ENCODE assay signal across 8 mouse cellular contexts in genomic region chr6:117687045-117687444, GRCm38 (mm10).
DNase-seq lines count a peak whose midpoint lies in the region; ATAC-seq and TF ChIP-seq lines count a peak whose summit lies in the region.

No protein-coding gene starts in this region.

- no peaks in the 10 kb centered on the region for H3K9me3 ChIP-seq in kidney, embryonic 14.5 days (ENCODE audit: control insufficient read depth, low read length)
- no peaks in the 10 kb centered on the region for H3K9me3 ChIP-seq in ES-Bruce4 (replicated peaks; ENCODE audit: control insufficient read depth, insufficient read depth, low read length, poor library complexity, severe bottlenecking)

- H3K9ac ChIP-seq in kidney, embryonic 14.5 days (ENCODE audit: low read depth, low read length): no peak overlapping the region
- no peak overlapping the region for H3K9ac ChIP-seq in ES-Bruce4 (ENCODE audit: low read depth, poor library complexity, severe bottlenecking)

- H3K27ac ChIP-seq in kidney, adult 2 months (ENCODE audit: insufficient read depth, low read depth, low read length): no peak overlapping the region
- H3K27ac ChIP-seq in kidney, embryonic 14.5 days (ENCODE audit: low read depth, low read length): no peak overlapping the region
- H3K27ac ChIP-seq in ES-Bruce4 (ENCODE audit: insufficient read depth, low read length): no peak overlapping the region

- TF ChIP-seq EP300 in ES-Bruce4 (IDR thresholded peaks at IDR 0.05; ENCODE audit: insufficient read depth, low read depth, low read length): no peak

- TF ChIP-seq POLR2A in kidney, adult 2 months (IDR thresholded peaks at IDR 0.05; ENCODE audit: low read depth, low read length): no peak
- no peak for TF ChIP-seq POLR2A in ES-Bruce4 (IDR thresholded peaks at IDR 0.05; ENCODE audit: insufficient read depth, low read length)

- ATAC-seq in kidney, embryonic 14.5 days (ENCODE audit: low FRiP score, low TSS enrichment): no peak
- ATAC-seq in erythroblast, adult 5-6 weeks (replicated peaks; ENCODE audit: low FRiP score, poor library complexity, severe bottlenecking): 0 out of 2 replicates have a peak, but pooled peaks have one; percentile 39
- ATAC-seq in cerebellum, adult (ENCODE audit: insufficient number of reproducible peaks, low FRiP score, low TSS enrichment): no peak

- H3K36me3 ChIP-seq in kidney, adult 2 months (ENCODE audit: control insufficient read depth, insufficient read depth, low read length): no peaks in the 10 kb centered on the region
- H3K36me3 ChIP-seq in kidney, embryonic 14.5 days (ENCODE audit: control insufficient read depth, insufficient read depth, low read length): no peaks in the 10 kb centered on the region
- no peaks in the 10 kb centered on the region for H3K36me3 ChIP-seq in ES-Bruce4 (ENCODE audit: control insufficient read depth, insufficient read depth, low read length, poor library complexity, severe bottlenecking)

- H3K27me3 ChIP-seq in kidney, adult 2 months (replicated peaks; ENCODE audit: control insufficient read depth, insufficient read depth, low read length): no peaks in the 10 kb centered on the region
- no peaks in the 10 kb centered on the region for H3K27me3 ChIP-seq in kidney, embryonic 14.5 days (ENCODE audit: control insufficient read depth, insufficient read depth, low read length)
- H3K27me3 ChIP-seq in ES-Bruce4 (ENCODE audit: control insufficient read depth, insufficient read depth, low read length, poor library complexity, severe bottlenecking): no peaks in the 10 kb centered on the region; the same call in 1 of the 2 replicates

- H3K4me3 ChIP-seq in kidney, adult 2 months (ENCODE audit: insufficient read depth, low read depth, low read length): no peak overlapping the region
- H3K4me3 ChIP-seq in kidney, embryonic 14.5 days (ENCODE audit: low read length): no peak overlapping the region
- no peak overlapping the region for H3K4me3 ChIP-seq in ES-Bruce4 (ENCODE audit: low read depth, low read length)

- peak; percentile 34 for DNase-seq in kidney, adult 2 months
- DNase-seq in lung, postnatal 25 days (ENCODE audit: low spot score): peak; percentile 21
- peak; percentile 58 for DNase-seq in urinary bladder, postnatal 25 days (ENCODE audit: low spot score)
- no peak for DNase-seq in right cerebral cortex, postnatal 25 days

- no peak overlapping the region for H3K4me2 ChIP-seq in kidney, embryonic 14.5 days (replicated peaks; ENCODE audit: low read depth, low read length)

- no peaks in the 10 kb centered on the region for H3K4me1 ChIP-seq in kidney, adult 2 months (ENCODE audit: control insufficient read depth, insufficient read depth, low read length)
- H3K4me1 ChIP-seq in kidney, embryonic 14.5 days (ENCODE audit: control insufficient read depth, insufficient read depth, low read length): 0 out of 2 replicates have a peak, but pooled peaks cover 2% of the 10 kb centered on the region
- H3K4me1 ChIP-seq in ES-Bruce4 (ENCODE audit: control insufficient read depth, insufficient read depth, low read length): no peaks in the 10 kb centered on the region

- TF ChIP-seq CTCF in kidney, adult 2 months (conservative IDR thresholded peaks at IDR 0.05; ENCODE audit: insufficient read depth, insufficient read length, low read depth, low read length): peak; percentile 74
- peak; percentile 31 for TF ChIP-seq CTCF in ES-Bruce4 (IDR thresholded peaks at IDR 0.05; ENCODE audit: low read depth, low read length)

- WGBS in kidney, adult 2 months: 81% methylated on average over 2 of the region's 2 CpGs
- WGBS in kidney, embryonic 14.5 days: 77% methylated on average over 2 of the region's 2 CpGs
